ENCODE assay signal across 7 mouse cellular contexts in the genomic region with DNA sequence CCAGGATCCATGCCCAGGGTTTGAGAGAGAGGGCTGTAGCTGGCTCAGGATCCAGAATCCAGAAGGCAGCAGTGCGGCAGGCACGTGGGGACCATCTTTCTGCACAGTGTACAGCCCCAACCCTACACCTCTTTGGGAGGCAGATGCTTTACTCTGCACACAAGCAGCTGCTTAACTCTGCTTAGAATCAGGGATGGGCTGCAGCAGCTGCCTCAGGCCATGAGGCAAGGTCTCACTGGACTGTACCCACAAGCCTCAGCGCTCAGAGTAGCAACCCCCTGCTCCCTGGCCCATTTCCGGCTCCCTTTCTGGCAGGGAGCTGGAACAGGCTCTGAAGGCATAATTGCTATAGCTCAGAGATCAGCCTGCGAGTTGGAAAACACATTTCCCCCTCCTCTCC. TPM values are rescaled to one million over a fixed set of nuclear protein-coding genes. Genes with fewer than 3 reads are reported as not detected.
DNase-seq lines count a peak whose midpoint lies in the region; ATAC-seq and TF ChIP-seq lines count a peak whose summit lies in the region.

No protein-coding gene starts in this region.

- DNase-seq in lung, postnatal 10 days: peak; percentile 54
- DNase-seq in lung, postnatal 14 days: no peak
- DNase-seq in forebrain, embryonic 14.5 days (ENCODE audit: low spot score): peak; percentile 61
- peak; percentile 65 for DNase-seq in limb, embryonic 14.5 days (ENCODE audit: low spot score)
- DNase-seq in testis, postnatal 10 days (ENCODE audit: low spot score): peak; percentile 51
- DNase-seq in layer of hippocampus, adult 9-11 months: no peak

- no peaks in the 10 kb centered on the region for H3K9me3 ChIP-seq in forebrain, embryonic 14.5 days (replicated peaks; ENCODE audit: control insufficient read depth, low read length)
- no peaks in the 10 kb centered on the region for H3K9me3 ChIP-seq in limb, embryonic 14.5 days (ENCODE audit: control insufficient read depth, low read length)

- peak overlapping the region; percentile 40 for H3K9ac ChIP-seq in forebrain, embryonic 14.5 days (ENCODE audit: low read length)
- 0 out of 2 replicates have a peak overlapping the region, but pooled peaks have one; percentile 25 for H3K9ac ChIP-seq in limb, embryonic 14.5 days (ENCODE audit: low read depth, low read length, severe bottlenecking)

- H3K4me2 ChIP-seq in forebrain, embryonic 14.5 days (ENCODE audit: low read length): no peak overlapping the region
- peak overlapping the region; percentile 19; the same call in 1 of the 2 replicates for H3K4me2 ChIP-seq in limb, embryonic 14.5 days (replicated peaks; ENCODE audit: low read depth, low read length, severe bottlenecking)

- H3K27ac ChIP-seq in forebrain, embryonic 14.5 days (ENCODE audit: low read depth, low read length): peak overlapping the region; percentile 48; the same call in 1 of the 2 replicates
- peak overlapping the region; percentile 82 for H3K27ac ChIP-seq in limb, embryonic 14.5 days (replicated peaks; ENCODE audit: low read depth, low read length)

- no peaks in the 10 kb centered on the region for H3K27me3 ChIP-seq in forebrain, embryonic 14.5 days (replicated peaks; ENCODE audit: control insufficient read depth, insufficient read depth, low read length)
- H3K27me3 ChIP-seq in limb, embryonic 14.5 days (ENCODE audit: control insufficient read depth, insufficient read depth, low read length): no peaks in the 10 kb centered on the region

- H3K4me3 ChIP-seq in forebrain, embryonic 14.5 days (ENCODE audit: low read depth, low read length): no peak overlapping the region
- H3K4me3 ChIP-seq in limb, embryonic 14.5 days (replicated peaks; ENCODE audit: low read length): no peak overlapping the region

- no peaks in the 10 kb centered on the region for H3K36me3 ChIP-seq in forebrain, embryonic 14.5 days (ENCODE audit: control insufficient read depth, insufficient read depth, low read length)
- no peaks in the 10 kb centered on the region for H3K36me3 ChIP-seq in limb, embryonic 14.5 days (ENCODE audit: control insufficient read depth, insufficient read depth, low read length)

- peak; percentile 84 for ATAC-seq in forebrain, embryonic 14.5 days
- peak; percentile 91 for ATAC-seq in limb, embryonic 14.5 days (ENCODE audit: low FRiP score, low read depth)
- no peak for ATAC-seq in megakaryocyte progenitor cell, adult 5-6 weeks (replicated peaks; ENCODE audit: poor library complexity)

- peaks cover 4% of the 10 kb centered on the region for H3K4me1 ChIP-seq in forebrain, embryonic 14.5 days (ENCODE audit: control insufficient read depth, insufficient read depth, low read length)
- H3K4me1 ChIP-seq in limb, embryonic 14.5 days (ENCODE audit: control insufficient read depth, insufficient read depth, low read length): peaks cover 17% of the 10 kb centered on the region

- no peak for TF ChIP-seq POLR2A in limb, embryonic 14.5 days (IDR thresholded peaks at IDR 0.05; ENCODE audit: borderline replicate concordance, extremely low read depth, insufficient read depth, insufficient read length)

- 33% methylated on average over 5 of the region's 5 CpGs for WGBS in forebrain, embryonic 14.5 days
- WGBS in limb, embryonic 14.5 days: 10% methylated on average over 5 of the region's 5 CpGs

RNA-seq across cellular contexts. Expression of gene Ldlrad3, which starts 45.3 kb away (rescaled TPM):
- 18.1 and 21.1 TPM in 2 replicates for polyA plus RNA-seq in forebrain, embryonic 14.5 days (2014; fragmentation: Nextera tagmentation; extraction: Ambion mirVana)
- 45.1 and 53.4 TPM in 2 replicates for polyA plus RNA-seq in limb, embryonic 14.5 days (2012; rRNA removed)
- 49.7 and 58.0 TPM in 2 replicates for polyA plus RNA-seq in limb, embryonic 14.5 days (2014; fragmentation: Nextera tagmentation; extraction: Ambion mirVana)
- total RNA-seq in megakaryocyte progenitor cell, adult 5-6 weeks (2015): 26.4 and 27.0 TPM in 2 replicates
- 20.7 and 21.0 TPM in 2 replicates for total RNA-seq in megakaryocyte progenitor cell, adult 5-6 weeks (2017)

Comparison
In these comparisons a context has a peak if more than half of its experiments do, and no peak if none do; other contexts are left out.
1. DNase-seq: peak in lung, postnatal 10 days (single experiment), forebrain, embryonic 14.5 days (single experiment), limb, embryonic 14.5 days (single experiment) and testis, postnatal 10 days (single experiment); none in lung, postnatal 14 days (single experiment) and layer of hippocampus, adult 9-11 months (single experiment).